Mouse (Mus musculus) E14TG2a.4 (cell line): ENCODE data around the gene Atat1.

ENCODE experiments used
- H3K27me3 ChIP-seq: 2 replicates; pipeline ENCODE4 v1.6.1; 2014; ENCODE audit warnings: low read length, control low read depth; ENCODE audit not compliant: insufficient read depth
- H3K36me3 ChIP-seq: 2 replicates; pipeline ENCODE4 v1.6.1; 2014; ENCODE audit warnings: low read length, control low read depth; ENCODE audit not compliant: insufficient read depth
- H3K4me1 ChIP-seq: replicated peaks from 2 replicates; pipeline ENCODE4 v1.6.1; 2014; ENCODE audit warnings: low read depth, low read length, control low read depth
- H3K4me3 ChIP-seq: replicated peaks from 2 replicates; pipeline ENCODE4 v1.5.1; 2014; ENCODE audit warnings: mild to moderate bottlenecking, low read length
- H3K9me3 ChIP-seq: 2 replicates; pipeline ENCODE4 v1.6.1; 2014; ENCODE audit warnings: low read length, control low read depth
- CTCF ChIP-seq: conservative IDR thresholded peaks from 2 replicates; pipeline ENCODE4 v1.5.1; 2014; ENCODE audit warnings: low read length
- NANOG ChIP-seq: IDR thresholded peaks from 2 replicates; pipeline ENCODE4 v1.6.1; 2014; ENCODE audit warnings: borderline replicate concordance, low read length, mixed read lengths
- POU5F1 ChIP-seq: IDR thresholded peaks from 2 replicates; pipeline ENCODE4 v1.6.1; 2014; ENCODE audit warnings: low read length, borderline replicate concordance

The Atat1 gene

DNA sequence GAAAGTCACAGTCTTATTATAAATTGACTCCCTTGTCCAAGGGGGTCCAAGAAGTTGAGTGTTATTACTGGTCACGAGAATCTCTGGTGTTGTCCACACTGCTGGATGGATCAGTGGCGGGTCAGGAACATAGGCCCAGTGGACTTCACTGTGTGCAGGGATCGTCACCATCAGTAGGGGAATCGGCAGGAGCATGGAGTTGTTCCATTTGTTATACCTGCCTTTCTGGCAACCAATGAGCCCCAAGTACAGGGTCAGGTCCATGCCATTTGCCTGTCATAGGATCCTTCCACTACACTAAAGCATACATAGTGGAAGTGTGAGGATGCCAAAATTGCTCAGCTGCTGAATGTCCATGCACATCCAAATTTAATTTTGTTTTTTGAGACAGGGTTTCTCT, 22.7 kb upstream of the Atat1 start:
- no peaks in the 10 kb centered on the region for H3K27me3 ChIP-seq
- peaks cover 26% of the 10 kb centered on the region for H3K4me1 ChIP-seq
- TF ChIP-seq CTCF: no peak
- TF ChIP-seq POU5F1: no peak
- no peak for TF ChIP-seq NANOG
- H3K9me3 ChIP-seq: no peaks in the 10 kb centered on the region
- no peak overlapping the region for H3K4me3 ChIP-seq
- H3K36me3 ChIP-seq: peaks cover 49% of the 10 kb centered on the region

DNA sequence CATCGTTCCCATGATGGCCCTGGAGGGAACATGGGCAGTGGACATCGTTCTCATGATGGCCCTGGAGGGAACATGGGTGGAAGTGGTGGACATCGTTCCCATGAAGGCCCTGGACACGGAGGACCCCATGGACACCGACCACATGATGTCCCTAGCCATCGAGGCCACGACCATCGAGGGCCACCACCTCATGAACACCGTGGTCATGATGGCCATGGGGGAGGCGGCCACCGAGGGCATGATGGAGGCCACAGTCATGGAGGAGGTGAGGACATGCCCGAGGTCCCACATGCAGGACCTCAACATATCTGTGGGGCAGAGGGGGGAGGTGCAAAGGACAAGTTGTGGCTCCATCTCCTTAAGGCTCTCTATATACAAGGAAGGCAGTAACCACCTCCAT, 20.8 kb upstream of the Atat1 start:
- TF ChIP-seq CTCF: no peak
- TF ChIP-seq NANOG: no peak
- no peak for TF ChIP-seq POU5F1
- H3K36me3 ChIP-seq: peaks cover 69% of the 10 kb centered on the region
- H3K27me3 ChIP-seq: no peaks in the 10 kb centered on the region
- no peak overlapping the region for H3K4me3 ChIP-seq
- H3K4me1 ChIP-seq: peaks cover 18% of the 10 kb centered on the region
- no peaks in the 10 kb centered on the region for H3K9me3 ChIP-seq

DNA sequence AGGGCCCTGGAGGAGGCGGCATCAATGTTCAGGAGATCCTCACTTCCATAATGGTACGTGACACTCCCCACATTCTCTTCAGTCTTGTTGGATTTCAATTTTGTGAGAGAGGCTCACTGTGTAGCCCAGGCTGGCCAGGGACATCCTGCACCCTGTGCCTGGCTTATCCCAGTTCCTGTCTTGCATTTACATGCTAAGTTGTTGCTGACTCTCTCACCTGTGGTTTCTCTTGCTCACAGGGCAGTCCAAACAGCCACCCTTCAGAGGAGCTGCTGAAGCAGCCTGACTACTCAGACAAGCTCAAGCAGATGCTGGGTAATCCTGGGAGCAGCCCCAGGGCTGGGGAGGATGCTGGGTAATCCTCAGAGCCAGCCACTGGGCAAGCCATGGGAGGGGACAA, 19.7 kb upstream of the Atat1 start:
- H3K9me3 ChIP-seq: no peaks in the 10 kb centered on the region
- no peak overlapping the region for H3K4me3 ChIP-seq
- H3K27me3 ChIP-seq: no peaks in the 10 kb centered on the region
- H3K36me3 ChIP-seq: peaks cover 80% of the 10 kb centered on the region
- peaks cover 14% of the 10 kb centered on the region for H3K4me1 ChIP-seq
- TF ChIP-seq NANOG: no peak
- no peak for TF ChIP-seq CTCF
- TF ChIP-seq POU5F1: no peak

DNA sequence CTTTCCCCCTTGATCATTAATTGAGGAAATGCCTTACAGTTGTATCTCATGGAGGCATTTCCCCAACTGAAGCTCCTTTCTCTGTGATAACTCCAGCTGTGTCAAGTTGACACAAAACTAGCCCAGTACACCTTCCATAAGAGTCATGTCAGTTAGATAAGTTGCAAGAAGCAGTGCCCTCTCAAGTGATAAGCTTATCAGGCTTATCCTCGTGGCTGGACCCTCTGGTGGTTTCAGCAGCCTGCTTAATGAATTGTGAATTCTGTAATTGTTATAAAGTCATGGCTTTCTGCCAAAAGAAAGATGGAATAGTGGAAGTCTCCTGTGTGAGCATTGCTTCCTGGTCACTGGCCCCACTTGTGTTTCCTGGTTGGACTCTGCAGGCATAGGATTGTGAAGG, 17.6 kb upstream of the Atat1 start:
- H3K4me1 ChIP-seq: peaks cover 18% of the 10 kb centered on the region
- TF ChIP-seq CTCF (no peak), NANOG (no peak)
- H3K36me3 ChIP-seq: peaks cover 96% of the 10 kb centered on the region
- no peaks in the 10 kb centered on the region for H3K9me3 ChIP-seq
- no peak overlapping the region for H3K4me3 ChIP-seq
- H3K27me3 ChIP-seq: no peaks in the 10 kb centered on the region

DNA sequence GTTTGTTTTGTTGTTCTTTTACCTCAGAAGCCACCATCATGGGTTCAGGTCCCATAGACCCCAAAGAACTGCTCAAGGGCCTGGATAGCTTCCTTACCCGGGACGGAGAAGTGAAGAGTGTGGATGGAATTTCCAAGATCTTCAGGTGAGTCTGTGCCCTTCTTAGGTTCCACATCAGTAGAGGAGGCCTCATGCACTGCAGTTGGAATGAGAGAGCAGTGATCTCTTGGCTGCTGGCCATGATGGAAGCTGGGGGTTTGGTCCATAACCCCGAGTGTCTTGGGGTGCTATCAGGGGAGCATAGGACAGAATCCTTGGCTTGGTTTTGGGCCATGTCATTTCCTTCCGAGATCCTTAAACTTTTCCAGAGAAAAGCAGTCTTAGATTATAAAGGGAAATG, 13.4 kb upstream of the Atat1 start:
- Histone ChIP-seq H3K9me3 (no peaks in the 10 kb centered on the region), H3K27me3 (no peaks in the 10 kb centered on the region), H3K4me1 (peaks cover 50% of the 10 kb centered on the region), H3K4me3 (no peak overlapping the region), H3K36me3 (peaks cover 90% of the 10 kb centered on the region)
- TF ChIP-seq NANOG (no peak), CTCF (no peak), POU5F1 (no peak)

DNA sequence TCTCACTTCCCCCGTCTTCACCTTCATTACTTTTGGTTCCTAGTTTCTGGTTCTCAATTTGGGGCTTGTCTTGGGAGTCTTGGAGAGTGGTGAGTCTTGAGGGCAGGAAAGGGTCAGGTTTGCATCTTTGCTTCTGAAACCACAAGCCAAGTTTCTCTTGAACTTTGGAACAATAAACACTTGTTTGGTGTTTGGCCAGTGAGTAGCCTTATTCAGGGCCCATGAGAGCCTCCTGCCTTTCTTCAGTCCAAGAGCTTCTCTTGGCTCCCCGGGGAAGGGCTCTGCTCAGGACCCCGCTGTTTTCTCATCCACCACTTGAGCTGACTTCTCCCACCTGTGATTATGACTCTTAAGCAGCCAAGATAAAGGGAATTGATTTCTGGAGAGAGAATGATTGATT, 12.7 kb upstream of the Atat1 start:
- Histone ChIP-seq H3K36me3 (peaks cover 87% of the 10 kb centered on the region), H3K4me1 (peaks cover 47% of the 10 kb centered on the region), H3K27me3 (no peaks in the 10 kb centered on the region), H3K9me3 (no peaks in the 10 kb centered on the region), H3K4me3 (no peak overlapping the region)
- TF ChIP-seq CTCF (no peak), NANOG (no peak), POU5F1 (no peak)

DNA sequence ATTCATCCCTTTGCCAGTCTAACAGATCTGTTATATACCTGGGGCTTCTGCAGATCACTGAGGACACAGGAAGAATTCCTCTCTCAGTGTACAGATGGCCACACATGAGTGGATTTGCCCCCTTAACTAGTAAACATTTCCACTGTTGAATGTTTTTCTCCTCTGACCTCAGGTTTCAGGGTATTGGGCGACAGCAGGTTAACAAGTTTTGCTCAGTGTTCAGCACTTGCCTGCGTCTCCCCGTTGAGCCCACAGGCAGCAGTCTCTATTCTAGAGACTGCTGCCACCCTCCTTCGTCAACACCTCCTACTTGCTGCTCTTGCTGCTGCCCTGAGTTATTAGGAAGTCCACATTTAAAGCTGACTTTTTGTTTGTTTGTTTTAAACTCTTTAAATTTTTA, 11.8 kb upstream of the Atat1 start:
- H3K36me3 ChIP-seq: peaks cover 85% of the 10 kb centered on the region
- H3K4me1 ChIP-seq: peaks cover 47% of the 10 kb centered on the region
- TF ChIP-seq CTCF (no peak), POU5F1 (no peak), NANOG (no peak)
- H3K4me3 ChIP-seq: no peak overlapping the region
- no peaks in the 10 kb centered on the region for H3K27me3 ChIP-seq
- H3K9me3 ChIP-seq: no peaks in the 10 kb centered on the region

DNA sequence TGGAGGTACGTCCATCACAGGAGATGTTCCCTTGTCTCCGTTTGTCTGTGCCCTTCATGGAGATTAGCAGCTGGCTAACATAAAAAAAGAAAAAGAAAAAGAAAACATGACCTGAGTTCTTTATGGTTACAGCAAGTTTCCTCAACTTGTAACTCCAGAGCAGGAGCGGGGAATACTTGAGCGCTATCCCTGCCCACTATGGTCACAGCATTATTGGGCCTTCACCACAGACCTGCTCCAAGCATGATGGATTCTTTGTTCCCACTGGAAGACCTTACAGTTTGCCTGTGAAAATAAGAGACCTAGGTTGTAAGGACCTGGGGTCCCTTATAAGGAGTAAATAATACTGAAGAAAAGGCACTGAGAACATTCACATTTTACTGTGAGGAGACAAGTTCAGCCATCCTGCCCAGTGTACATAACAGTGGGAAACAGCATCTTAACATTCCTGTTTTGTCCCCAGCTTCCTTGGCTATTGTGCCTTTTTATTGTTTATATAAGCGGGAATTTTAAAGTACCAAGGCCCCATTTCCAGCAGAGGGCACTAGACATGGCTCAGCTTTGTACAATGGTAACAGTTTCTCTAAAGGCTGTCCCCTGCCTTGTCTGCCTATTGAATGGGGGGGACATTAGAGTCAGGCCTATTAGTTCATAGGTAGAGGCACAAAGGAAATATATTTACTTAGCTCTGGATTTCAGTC, 11.1 kb upstream of the Atat1 start:
- TF ChIP-seq CTCF (peak; percentile 70), POU5F1 (no peak)
- Histone ChIP-seq H3K4me1 (peaks cover 42% of the 10 kb centered on the region), H3K36me3 (peaks cover 78% of the 10 kb centered on the region)

DNA sequence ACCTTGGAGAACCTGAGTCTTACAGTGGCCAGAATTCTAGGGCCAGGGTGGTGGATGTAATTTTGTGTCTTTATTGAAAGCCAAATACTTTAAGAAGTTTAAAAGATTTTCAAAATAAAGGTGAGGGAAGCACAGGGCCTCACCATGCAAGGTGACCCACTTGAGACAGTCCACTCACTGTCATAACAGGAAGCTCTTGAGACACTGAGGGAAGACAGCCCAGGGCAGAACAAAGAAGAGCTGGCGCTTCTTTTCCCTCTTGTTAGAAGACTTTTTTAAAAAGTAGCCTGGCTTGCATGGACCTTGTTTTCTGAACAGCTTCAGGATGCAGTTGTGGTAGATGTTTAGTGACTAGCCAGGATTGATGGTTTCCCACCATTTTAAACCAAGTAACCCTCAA, 10.5 kb upstream of the Atat1 start:
- peaks cover 42% of the 10 kb centered on the region for H3K4me1 ChIP-seq
- H3K27me3 ChIP-seq: no peaks in the 10 kb centered on the region
- H3K36me3 ChIP-seq: peaks cover 72% of the 10 kb centered on the region
- no peak for TF ChIP-seq POU5F1
- TF ChIP-seq CTCF: no peak
- TF ChIP-seq NANOG: no peak
- peak overlapping the region; percentile 99 for H3K4me3 ChIP-seq
- H3K9me3 ChIP-seq: no peaks in the 10 kb centered on the region

More for the DNA sequence above, 11.1 kb upstream of the Atat1 start:
- Histone ChIP-seq H3K9me3 (no peaks in the 10 kb centered on the region), H3K4me3 (no peak overlapping the region), H3K27me3 (no peaks in the 10 kb centered on the region)
